Mouse (Mus musculus): ENCODE measurements around the gene Kpna1.

- TF ChIP-seq POLR2A (IDR thresholded peaks at IDR 0.05; ENCODE audit: insufficient read length, low read depth) (no peak), REST (IDR thresholded peaks at IDR 0.05; ENCODE audit: insufficient read depth, insufficient read length) (no peak), USF1 (IDR thresholded peaks at IDR 0.05; ENCODE audit: low read depth) (no peak), TCF12 (IDR thresholded peaks at IDR 0.05; ENCODE audit: insufficient read depth, poor library complexity, severe bottlenecking) (no peak), MYOG (IDR thresholded peaks at IDR 0.05; ENCODE audit: control insufficient read depth in 1 of 3, insufficient read depth in 1 of 3, insufficient read length in 2 of 3, low read depth in 2 of 3) (no peak), E2F4 (IDR thresholded peaks at IDR 0.05; ENCODE audit: insufficient read depth) (no peak), MAX (IDR thresholded peaks at IDR 0.05; ENCODE audit: low read depth) (no peak), TCF3 (IDR thresholded peaks at IDR 0.05; ENCODE audit: insufficient read length, low read depth) (no peak), POLR2AphosphoS2 (IDR thresholded peaks at IDR 0.05; ENCODE audit: insufficient read length, low read depth) (no peak), CEBPB (IDR thresholded peaks at IDR 0.05; ENCODE audit: insufficient read depth, poor library complexity, severe bottlenecking) (no peak), SRF (IDR thresholded peaks at IDR 0.05; ENCODE audit: control insufficient read depth, insufficient read length, low read depth) (no peak)
Measured at GRCm38 (mm10) chr16:36057933-36058475, 79.5 kb downstream of the Kpna1 start.
